Mouse (Mus musculus) lung, postnatal 14 days (tissue): ENCODE measurements around the gene Zfyve27.
A peak's percentile ranks its signal among the peaks of the same experiment; 100 is the strongest.

Experiments used
- DNase-seq: peaks from one replicate; pipeline ENCODE4 v3.0.0; 2021

The Zfyve27 gene

GRCm38 (mm10) chr19:42163764-42164163 is at the start of gene Zfyve27:
Gene Zfyve27, plus strand, starts transcription at chr19:42163951.
- no peak for DNase-seq

GRCm38 (mm10) chr19:42115783-42116335 is 47.9 kb upstream of the Zfyve27 start:
- DNase-seq, result no peak

- no peak for DNase-seq
Observed at GRCm38 (mm10) chr19:42118142-42118541, 45.6 kb upstream of the Zfyve27 start.

- DNase-seq, result no peak
Observed at GRCm38 (mm10) chr19:42118596-42118995, 45.2 kb upstream of the Zfyve27 start.

- no peak for DNase-seq
Observed at GRCm38 (mm10) chr19:42120451-42120850, 43.3 kb upstream of the Zfyve27 start.

- DNase-seq, result no peak
Observed at GRCm38 (mm10) chr19:42124684-42125083, 39.1 kb upstream of the Zfyve27 start.

- no peak for DNase-seq
Observed at GRCm38 (mm10) chr19:42125501-42126218, 38.1 kb upstream of the Zfyve27 start.

GRCm38 (mm10) chr19:42126219-42126605 is 37.5 kb upstream of the Zfyve27 start:
- no peak for DNase-seq

GRCm38 (mm10) chr19:42127024-42127423 is 36.7 kb upstream of the Zfyve27 start:
- no peak for DNase-seq

GRCm38 (mm10) chr19:42128052-42128740 is 35.6 kb upstream of the Zfyve27 start:
- DNase-seq, result no peak

- peak; percentile 98 for DNase-seq
Observed at GRCm38 (mm10) chr19:42128787-42129508, 34.8 kb upstream of the Zfyve27 start, which contains the start of gene Avpi1. Gene Avpi1, minus strand, starts transcription at chr19:42129059.

GRCm38 (mm10) chr19:42129509-42130293 is 34.0 kb upstream of the Zfyve27 start:
- DNase-seq, result no peak

- DNase-seq, result no peak
Observed at GRCm38 (mm10) chr19:42130294-42130606, 33.5 kb upstream of the Zfyve27 start.

GRCm38 (mm10) chr19:42131101-42131500 is 32.6 kb upstream of the Zfyve27 start:
- DNase-seq, result no peak

GRCm38 (mm10) chr19:42135070-42135469 is 28.7 kb upstream of the Zfyve27 start:
- no peak for DNase-seq

- DNase-seq, result no peak
Observed at GRCm38 (mm10) chr19:42136126-42136525, 27.6 kb upstream of the Zfyve27 start.

- DNase-seq, result no peak
Observed at GRCm38 (mm10) chr19:42137167-42137672, 26.5 kb upstream of the Zfyve27 start.

- no peak for DNase-seq
Observed at GRCm38 (mm10) chr19:42138517-42139285, 25.1 kb upstream of the Zfyve27 start.

GRCm38 (mm10) chr19:42139724-42140517 is 23.8 kb upstream of the Zfyve27 start:
- DNase-seq, result no peak

- DNase-seq, result no peak
Observed at GRCm38 (mm10) chr19:42141998-42142397, 21.8 kb upstream of the Zfyve27 start.

- DNase-seq, result no peak
Observed at GRCm38 (mm10) chr19:42142757-42143156, 21.0 kb upstream of the Zfyve27 start.
